Mouse (Mus musculus): ENCODE measurements around the gene Fblim1.

The Fblim1 gene

GRCm38 (mm10) chr4:141605861-141606260 is at the start of gene Fblim1:
TSS of gene Fblim1 (minus strand) at chr4:141606096.
- DNase-seq, result peak; percentile 49

- no peak for DNase-seq
Observed at GRCm38 (mm10) chr4:141654509-141654908, 48.6 kb upstream of the Fblim1 start.

GRCm38 (mm10) chr4:141653813-141654212 is 47.9 kb upstream of the Fblim1 start:
- no peak for DNase-seq

DNA sequence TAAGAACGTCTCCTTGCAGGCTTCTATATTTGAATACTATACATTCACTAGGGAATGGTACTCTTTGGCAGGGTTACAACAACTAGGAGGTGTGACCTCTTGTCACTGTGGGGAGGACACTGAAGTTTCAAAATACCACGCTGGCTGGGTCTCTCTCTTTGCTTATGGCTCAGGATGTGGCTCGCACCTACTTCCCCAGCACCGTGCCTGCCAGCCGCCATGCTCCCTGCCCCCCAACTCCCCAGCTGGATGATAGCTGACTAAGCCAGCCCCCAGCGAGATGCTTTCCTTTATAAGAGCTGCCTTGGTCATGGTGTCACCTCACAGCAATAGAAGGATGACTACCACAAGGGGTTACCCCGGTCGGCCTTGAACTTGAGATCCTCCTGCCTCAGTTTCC is 47.1 kb upstream of the Fblim1 start:
- no peak for DNase-seq

DNA sequence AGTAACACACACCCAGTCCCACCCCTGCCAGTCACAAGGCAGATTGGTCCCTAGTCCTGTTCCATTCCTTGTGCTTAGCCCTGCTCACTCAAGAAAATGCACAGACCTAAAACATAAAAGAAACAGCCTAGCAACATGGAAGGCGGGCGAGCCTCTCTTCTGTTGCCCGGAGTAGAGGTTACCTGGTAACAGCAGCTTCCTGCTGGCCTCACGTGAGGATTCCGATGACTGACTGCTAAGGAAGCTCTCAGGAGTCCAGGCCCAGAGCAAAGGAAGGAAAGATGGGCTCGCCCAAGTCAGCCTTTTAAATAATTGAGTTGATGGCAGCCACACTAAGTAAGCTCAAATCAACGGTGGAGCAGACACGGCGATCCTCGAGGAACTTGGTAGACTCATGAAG is 46.0 kb upstream of the Fblim1 start:
- DNase-seq, result no peak

GRCm38 (mm10) chr4:141651286-141651685 is 45.4 kb upstream of the Fblim1 start:
- DNase-seq, result no peak

DNA sequence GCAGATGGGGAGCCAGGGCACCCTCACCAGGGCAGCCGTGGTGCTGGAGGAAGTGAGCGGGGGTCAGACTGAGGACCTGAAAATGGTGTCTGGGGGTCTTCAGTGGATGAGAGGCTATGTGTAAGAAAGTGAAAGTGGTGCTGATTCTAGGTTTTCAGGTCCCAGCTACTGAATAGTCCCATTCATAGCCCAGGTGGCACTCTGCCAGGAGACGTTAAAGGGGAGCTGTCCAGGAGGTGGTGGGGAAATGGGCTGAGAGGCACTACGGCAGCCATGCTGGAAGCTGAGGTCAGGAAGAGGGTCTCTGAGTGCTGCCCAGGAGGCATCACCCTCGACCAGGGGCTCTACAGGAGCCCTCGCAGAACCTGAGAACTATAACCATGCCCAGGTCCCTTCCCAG is 43.3 kb upstream of the Fblim1 start:
- no peak for DNase-seq

- no peak for DNase-seq
Observed at GRCm38 (mm10) chr4:141648262-141648661, 42.4 kb upstream of the Fblim1 start.

- DNase-seq, result no peak
Observed at GRCm38 (mm10) chr4:141647187-141647586, 41.3 kb upstream of the Fblim1 start.

- no peak for DNase-seq
Observed at GRCm38 (mm10) chr4:141645988-141646387, 40.1 kb upstream of the Fblim1 start.

DNA sequence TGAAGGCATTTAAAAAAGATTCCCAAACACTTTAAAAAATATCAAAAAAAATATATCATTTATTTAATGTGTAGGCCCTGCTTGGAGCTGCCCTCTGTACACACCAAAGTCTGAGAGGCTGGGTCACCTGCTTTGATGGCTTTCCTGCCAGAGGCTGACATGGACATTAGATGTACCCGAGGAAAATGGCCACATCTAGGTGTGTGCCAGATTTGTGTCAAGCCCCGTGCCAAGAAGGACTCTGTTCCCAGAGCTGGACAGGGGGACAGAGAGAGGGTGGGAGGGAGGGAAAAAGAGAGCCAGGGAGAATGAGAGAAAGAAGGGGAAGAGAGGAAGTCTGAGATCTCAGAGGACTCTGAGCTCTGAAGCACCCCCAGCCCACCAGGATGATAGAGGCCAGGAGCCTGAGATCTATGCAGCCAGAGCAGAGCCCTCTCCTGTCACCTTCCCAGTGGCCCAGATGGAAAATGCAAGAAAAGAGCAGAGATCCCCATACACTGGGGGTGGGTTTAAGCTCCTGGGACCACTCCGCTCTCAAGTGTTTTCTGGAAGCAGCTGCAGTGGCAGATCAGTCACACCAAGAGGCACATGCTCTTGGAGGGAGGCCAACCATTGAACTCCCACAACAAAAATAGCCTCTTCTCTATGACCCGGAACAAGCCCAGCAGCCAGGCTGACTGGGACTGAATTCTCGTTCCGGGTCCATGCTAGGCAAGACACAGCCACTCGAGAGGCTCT is 37.4 kb upstream of the Fblim1 start:
- DNase-seq, result peak; percentile 79

DNA sequence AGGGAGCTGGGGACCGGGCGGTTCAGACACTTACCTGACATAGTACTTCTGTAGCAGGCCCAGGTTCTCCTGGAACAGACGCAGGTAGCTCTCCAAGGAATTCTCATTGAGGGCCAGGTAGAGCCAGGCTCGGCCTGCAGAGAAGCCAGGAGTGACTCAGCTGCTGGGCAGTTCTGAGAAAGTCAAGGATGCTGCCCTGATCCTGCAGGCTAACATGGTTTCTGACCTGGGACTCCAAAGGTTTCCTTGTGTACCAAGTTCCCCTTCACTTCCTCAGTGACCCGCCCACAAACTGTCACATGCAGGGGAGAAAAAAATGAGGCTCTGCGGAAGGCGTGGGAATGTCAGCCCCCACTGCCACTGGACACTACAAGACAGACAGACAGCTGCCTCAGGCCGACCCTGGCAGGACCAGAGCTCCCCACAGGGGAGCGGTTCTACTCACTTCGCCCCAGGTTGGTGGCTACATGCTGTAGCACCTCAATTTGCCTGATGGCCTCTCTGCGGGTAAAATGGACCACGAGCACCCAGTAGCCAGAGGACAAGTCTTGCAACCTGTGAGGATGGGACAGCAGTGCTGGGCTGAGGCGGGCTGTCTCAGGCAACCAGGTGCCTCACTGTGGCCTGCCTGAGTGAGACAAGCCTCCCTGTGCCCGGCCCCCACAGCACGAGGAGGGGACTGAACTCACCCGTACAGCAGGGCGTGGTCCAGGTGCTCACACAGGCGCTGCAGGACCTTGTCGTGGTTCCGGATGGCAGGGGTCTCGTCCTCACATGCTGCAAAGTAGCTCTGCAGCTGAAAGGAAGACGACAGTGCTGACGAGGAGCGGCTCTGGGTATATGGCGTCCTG is 36.3 kb upstream of the Fblim1 start:
- DNase-seq, result peak; percentile 66

- DNase-seq, result peak; percentile 82
Observed at GRCm38 (mm10) chr4:141641353-141641771, 35.5 kb upstream of the Fblim1 start.

- DNase-seq, result no peak
Observed at GRCm38 (mm10) chr4:141639474-141639873, 33.6 kb upstream of the Fblim1 start.

DNA sequence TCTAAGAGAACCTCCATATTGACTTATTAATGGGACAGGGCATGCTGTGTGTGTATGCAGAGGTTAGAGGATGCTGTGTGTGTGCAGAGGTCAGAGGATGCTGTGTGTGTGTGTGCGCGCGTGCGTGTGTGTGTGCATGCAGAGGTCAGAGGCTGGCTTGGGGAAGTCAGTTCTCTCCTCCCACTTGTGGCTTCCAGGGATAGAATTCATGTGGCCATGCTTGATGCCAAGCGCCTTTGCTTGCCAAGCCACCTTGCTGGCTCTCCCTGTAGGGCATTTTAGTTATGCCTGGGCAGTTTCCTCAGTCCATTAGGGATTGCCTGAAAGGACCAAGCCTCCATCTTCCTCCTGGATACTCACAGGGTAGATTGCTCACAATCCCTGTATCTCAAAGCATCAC is 30.8 kb upstream of the Fblim1 start:
- peak; percentile 75 for DNase-seq

GRCm38 (mm10) chr4:141635991-141636390 is 30.1 kb upstream of the Fblim1 start:
- no peak for DNase-seq

DNA sequence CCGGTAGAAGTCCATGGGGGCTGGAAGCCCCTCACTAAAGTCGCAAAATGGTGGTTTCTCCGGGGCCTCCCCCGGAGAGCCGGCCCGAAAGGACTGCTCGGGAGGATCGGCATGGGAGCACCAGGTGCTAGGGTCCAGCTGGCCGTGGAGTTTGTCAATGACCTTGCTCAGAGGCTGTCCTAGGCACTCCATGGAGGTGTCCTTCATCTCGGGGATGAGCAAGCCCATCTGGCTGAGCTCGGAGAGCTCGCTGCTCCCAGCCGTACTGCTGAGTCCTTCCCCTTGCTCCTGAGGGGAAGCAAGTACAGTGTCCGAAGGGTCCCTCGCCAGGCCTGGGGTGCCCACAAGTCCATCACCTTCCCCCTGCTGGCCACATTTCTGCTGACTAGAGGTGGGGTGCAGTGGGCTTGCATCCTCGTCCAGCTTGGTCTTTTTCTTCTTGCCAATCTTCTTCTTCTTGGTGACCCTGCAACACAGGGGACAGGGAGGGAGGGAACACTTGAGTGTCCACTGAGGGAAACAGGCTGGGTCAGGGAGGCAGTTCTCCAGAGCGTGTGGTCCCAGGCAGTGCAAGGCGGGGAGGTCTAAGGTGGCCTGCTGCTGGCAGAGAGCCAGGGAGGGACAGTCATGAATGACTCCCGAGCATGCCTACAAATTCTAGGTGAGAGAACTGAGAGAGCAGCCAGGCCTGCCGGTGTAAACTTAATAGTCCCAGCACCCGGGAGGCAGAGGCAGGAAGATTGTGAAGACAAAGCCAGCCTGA is 26.4 kb upstream of the Fblim1 start:
- no peak for DNase-seq

DNA sequence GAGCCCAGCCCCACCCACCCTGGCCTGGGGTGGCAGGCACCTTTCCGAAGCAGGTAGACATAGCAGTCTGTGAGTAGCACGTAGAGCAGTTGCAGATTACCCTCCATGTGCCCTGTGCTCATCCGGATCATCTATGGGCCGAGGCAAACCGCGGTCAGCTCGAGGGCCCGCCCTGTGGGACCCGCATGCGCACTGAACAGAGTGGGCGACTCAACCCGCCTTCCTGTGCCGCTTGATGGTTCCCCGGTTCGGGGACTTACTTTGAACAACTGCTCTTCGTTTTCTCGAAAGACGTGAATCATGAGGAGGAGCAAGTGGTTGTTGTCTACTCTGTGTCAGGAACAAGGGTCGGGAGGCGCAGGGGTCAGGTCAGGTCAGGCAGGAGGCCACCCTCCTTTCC is 25.4 kb upstream of the Fblim1 start:
- no peak for DNase-seq

GRCm38 (mm10) chr4:141630021-141630420 is 24.1 kb upstream of the Fblim1 start:
- no peak for DNase-seq

DNA sequence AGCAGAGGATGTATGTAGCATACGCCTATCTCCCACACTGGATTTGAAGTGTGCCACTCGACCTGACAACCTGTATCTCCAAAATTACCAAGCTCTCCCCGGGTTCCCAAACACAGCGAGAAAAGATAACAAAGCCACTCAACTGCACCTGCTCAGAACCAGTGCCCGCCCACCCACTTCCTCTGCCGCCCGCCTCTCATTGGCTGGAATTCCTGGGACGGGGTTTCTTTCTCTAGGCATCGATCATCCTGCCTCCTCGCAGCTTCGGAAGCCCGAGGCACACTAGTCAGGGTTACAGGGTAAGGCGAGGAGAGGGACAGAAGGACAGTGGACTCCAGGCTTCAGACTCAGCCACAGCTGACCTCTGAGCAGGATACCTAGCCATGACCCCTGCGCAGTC is 22.8 kb upstream of the Fblim1 start:
- no peak for DNase-seq

GRCm38 (mm10) chr4:141627502-141627901 is 21.6 kb upstream of the Fblim1 start:
- no peak for DNase-seq

- no peak for DNase-seq
Observed at GRCm38 (mm10) chr4:141625774-141626550, 20.1 kb upstream of the Fblim1 start.

Data from kidney, adult 18-20 months (tissue).